Mouse (Mus musculus): Measurements from ENCODE around the gene Slc16a4.

- TF ChIP-seq POLR2A (IDR thresholded peaks at IDR 0.05; ENCODE audit: low read depth, low read length) (no peak), CTCF (IDR thresholded peaks at IDR 0.05; ENCODE audit: extremely low read depth, insufficient read depth, insufficient read length, insufficient replicate concordance) (no peak)
These were observed 24.1 kb upstream of the Slc16a4 start for GRCm38 (mm10) chr3:107266814-107267345.
